Mouse (Mus musculus) thymus, adult 2 months (tissue): ENCODE results near the gene Cela2a.

Experiments
- CTCF ChIP-seq: fragments of 200-500 bp; IDR thresholded peaks from 2 replicates; pipeline ENCODE4 v1.5.1; 2012; ENCODE audit warnings: mild to moderate bottlenecking, control low read depth, low read length, moderate library complexity, borderline replicate concordance; ENCODE audit not compliant: control insufficient read depth, poor library complexity, insufficient read depth; ENCODE audit errors: extremely low read depth
- POLR2A ChIP-seq: fragments of 200-500 bp; IDR thresholded peaks from 2 replicates; pipeline ENCODE4 v1.6.1; 2012; ENCODE audit warnings: mild to moderate bottlenecking, low read length, control low read depth, moderate library complexity; ENCODE audit not compliant: control insufficient read depth, poor library complexity, insufficient read depth; ENCODE audit errors: extremely low read depth

GRCm38 (mm10) chr4:141818861-141819260 is 7.1 kb downstream of the Cela2a start:
- no peak for TF ChIP-seq CTCF
- no peak for TF ChIP-seq POLR2A
